Mouse (Mus musculus) embryonic facial prominence, embryonic 13.5 days (tissue): ENCODE measurements around the gene Lmo3. TPM values are rescaled to one million over a fixed set of nuclear protein-coding genes. Genes with fewer than 3 reads are reported as not detected.

ENCODE experiments used
- ATAC-seq: fragments of 200-750 bp; cut with Nextera tagmentation; 2 replicates; pipeline ENCODE4 v1.8.0; 2017; ENCODE audit warnings: low read depth; ENCODE audit not compliant: insufficient number of reproducible peaks, insufficient read depth, low FRiP score, low TSS enrichment
- H3K27ac ChIP-seq: fragments of 300-500 bp; sonication (generic); 2 replicates; pipeline ENCODE4 v1.5.1; 2015; ENCODE audit warnings: moderate library complexity, mild to moderate bottlenecking, inconsistent platforms
- H3K27me3 ChIP-seq: fragments of 300-500 bp; sonication (generic); 2 replicates; pipeline ENCODE4 v1.6.1; 2015; ENCODE audit warnings: mild to moderate bottlenecking, inconsistent platforms
- H3K36me3 ChIP-seq: fragments of 300-500 bp; sonication (generic); 2 replicates; pipeline ENCODE4 v1.6.1; 2015; ENCODE audit warnings: mild to moderate bottlenecking, inconsistent platforms
- H3K4me1 ChIP-seq: fragments of 300-500 bp; sonication (generic); 2 replicates; pipeline ENCODE4 v1.6.1; 2015; ENCODE audit warnings: inconsistent platforms
- H3K4me2 ChIP-seq: fragments of 300-500 bp; sonication (generic); 2 replicates; pipeline ENCODE4 v1.6.1; 2015; ENCODE audit warnings: moderate library complexity, mild to moderate bottlenecking, inconsistent platforms
- H3K4me3 ChIP-seq: fragments of 300-500 bp; sonication (generic); 2 replicates; pipeline ENCODE4 v1.5.1; 2015; ENCODE audit warnings: mild to moderate bottlenecking, inconsistent platforms
- H3K9ac ChIP-seq: fragments of 300-500 bp; sonication (generic); 2 replicates; pipeline ENCODE4 v1.6.1; 2015; ENCODE audit warnings: mild to moderate bottlenecking, inconsistent platforms
- H3K9me3 ChIP-seq: fragments of 300-500 bp; sonication (generic); 2 replicates; pipeline ENCODE4 v1.6.1; 2016; ENCODE audit warnings: inconsistent platforms
- WGBS: fragments of 180-500 bp; shearing (Covaris S2); methylation state at CpG from one replicate; pipeline ENCODE4 v1.1.7; 2015; ENCODE audit warnings: mixed read lengths; 5-methylcytosine and 5-hydroxymethylcytosine counted together
- polyA plus RNA-seq: library from polyadenylated mRNA; unstranded; fragments of >200 nt; fragmentation: Nextera tagmentation; extraction: Ambion mirVana; gene quantifications from 2 replicates; pipeline ENCODE4 v1.2.1, GENCODE M21; 2015

The Lmo3 gene
- polyA plus RNA-seq, 1 experiment from 2014 or later: 6.6 TPM

- peak overlapping the region; percentile 73 for H3K4me2 ChIP-seq
- H3K36me3 ChIP-seq: no peaks in the 10 kb centered on the region
- H3K27ac ChIP-seq: peak overlapping the region; percentile 45
- ATAC-seq: no peak
- peaks cover 39% of the 10 kb centered on the region for H3K27me3 ChIP-seq
- peak overlapping the region; percentile 47 for H3K4me3 ChIP-seq
- 0% methylated on average over 14 of the region's 14 CpGs for WGBS
- H3K4me1 ChIP-seq: peaks cover 30% of the 10 kb centered on the region
- no peaks in the 10 kb centered on the region for H3K9me3 ChIP-seq
- peak overlapping the region; percentile 37; the same call in 1 of the 2 replicates for H3K9ac ChIP-seq
Measured at GRCm38 (mm10) chr6:138421191-138421613, 160.6 kb downstream of the Lmo3 start.

GRCm38 (mm10) chr6:138420536-138420891, 161.3 kb downstream of the Lmo3 start:
- H3K9me3 ChIP-seq: no peaks in the 10 kb centered on the region
- H3K9ac ChIP-seq: no peak overlapping the region
- H3K27me3 ChIP-seq: peaks cover 37% of the 10 kb centered on the region
- 2% methylated on average over 3 of the region's 3 CpGs for WGBS
- H3K27ac ChIP-seq: no peak overlapping the region
- peak overlapping the region; percentile 47 for H3K4me3 ChIP-seq
- peaks cover 29% of the 10 kb centered on the region for H3K4me1 ChIP-seq
- no peak for ATAC-seq
- no peaks in the 10 kb centered on the region for H3K36me3 ChIP-seq
- peak overlapping the region; percentile 73 for H3K4me2 ChIP-seq

GRCm38 (mm10) chr6:138419871-138420535, 161.8 kb downstream of the Lmo3 start:
- Histone ChIP-seq H3K9ac (no peak overlapping the region), H3K36me3 (no peaks in the 10 kb centered on the region), H3K4me2 (peak overlapping the region; percentile 73), H3K4me3 (peak overlapping the region; percentile 47), H3K27ac (no peak overlapping the region), H3K27me3 (peaks cover 36% of the 10 kb centered on the region), H3K9me3 (no peaks in the 10 kb centered on the region), H3K4me1 (peaks cover 29% of the 10 kb centered on the region)
- no peak for ATAC-seq
- WGBS: 16% methylated on average over 8 of the region's 8 CpGs

- no peaks in the 10 kb centered on the region for H3K27me3 ChIP-seq
- WGBS: 83% methylated on average over 3 of the region's 3 CpGs
- H3K4me3 ChIP-seq: no peak overlapping the region
- H3K4me2 ChIP-seq: no peak overlapping the region
- H3K27ac ChIP-seq: no peak overlapping the region
- no peaks in the 10 kb centered on the region for H3K4me1 ChIP-seq
- H3K9me3 ChIP-seq: no peaks in the 10 kb centered on the region
- no peak for ATAC-seq
- H3K9ac ChIP-seq: no peak overlapping the region
- no peaks in the 10 kb centered on the region for H3K36me3 ChIP-seq
Measured at GRCm38 (mm10) chr6:138412075-138412474, 169.7 kb downstream of the Lmo3 start.

GRCm38 (mm10) chr6:138402031-138402430, 179.7 kb downstream of the Lmo3 start:
- Histone ChIP-seq H3K4me1 (no peaks in the 10 kb centered on the region), H3K27ac (no peak overlapping the region), H3K27me3 (no peaks in the 10 kb centered on the region), H3K9me3 (no peaks in the 10 kb centered on the region), H3K4me2 (no peak overlapping the region), H3K36me3 (no peaks in the 10 kb centered on the region), H3K9ac (no peak overlapping the region), H3K4me3 (no peak overlapping the region)
- 80% methylated on average over 6 of the region's 6 CpGs for WGBS
- no peak for ATAC-seq

- no peak overlapping the region for H3K4me2 ChIP-seq
- no peak for ATAC-seq
- no peaks in the 10 kb centered on the region for H3K36me3 ChIP-seq
- no peaks in the 10 kb centered on the region for H3K27me3 ChIP-seq
- H3K9me3 ChIP-seq: no peaks in the 10 kb centered on the region
- no peak overlapping the region for H3K27ac ChIP-seq
- 86% methylated on average over 1 of the region's 1 CpGs for WGBS
- no peaks in the 10 kb centered on the region for H3K4me1 ChIP-seq
- H3K4me3 ChIP-seq: no peak overlapping the region
- H3K9ac ChIP-seq: no peak overlapping the region
Measured at GRCm38 (mm10) chr6:138398836-138399235, 182.9 kb downstream of the Lmo3 start.

- H3K4me2 ChIP-seq: no peak overlapping the region
- no peak overlapping the region for H3K4me3 ChIP-seq
- no peaks in the 10 kb centered on the region for H3K36me3 ChIP-seq
- H3K9ac ChIP-seq: no peak overlapping the region
- H3K27me3 ChIP-seq: no peaks in the 10 kb centered on the region
- H3K27ac ChIP-seq: no peak overlapping the region
- H3K4me1 ChIP-seq: no peaks in the 10 kb centered on the region
- no peak for ATAC-seq
- 66% methylated on average over 5 of the region's 5 CpGs for WGBS
- no peaks in the 10 kb centered on the region for H3K9me3 ChIP-seq
Measured at GRCm38 (mm10) chr6:138391085-138391484, 190.7 kb downstream of the Lmo3 start.

GRCm38 (mm10) chr6:138388168-138388936, 193.4 kb downstream of the Lmo3 start:
- Histone ChIP-seq H3K36me3 (no peaks in the 10 kb centered on the region), H3K9me3 (no peaks in the 10 kb centered on the region), H3K27ac (no peak overlapping the region), H3K27me3 (no peaks in the 10 kb centered on the region), H3K4me1 (no peaks in the 10 kb centered on the region), H3K9ac (no peak overlapping the region), H3K4me3 (no peak overlapping the region), H3K4me2 (no peak overlapping the region)
- WGBS: 52% methylated on average over 18 of the region's 18 CpGs
- ATAC-seq: no peak

- ATAC-seq: no peak
- Histone ChIP-seq H3K9ac (no peak overlapping the region), H3K4me1 (no peaks in the 10 kb centered on the region), H3K27ac (no peak overlapping the region), H3K9me3 (no peaks in the 10 kb centered on the region), H3K36me3 (no peaks in the 10 kb centered on the region), H3K27me3 (no peaks in the 10 kb centered on the region), H3K4me3 (no peak overlapping the region), H3K4me2 (no peak overlapping the region)
- 88% methylated on average over 1 of the region's 1 CpGs for WGBS
Measured at GRCm38 (mm10) chr6:138383208-138383607, 198.6 kb downstream of the Lmo3 start.

GRCm38 (mm10) chr6:138371176-138371575, 210.6 kb downstream of the Lmo3 start:
- Histone ChIP-seq H3K36me3 (no peaks in the 10 kb centered on the region), H3K27ac (no peak overlapping the region), H3K4me2 (no peak overlapping the region), H3K27me3 (no peaks in the 10 kb centered on the region), H3K9ac (no peak overlapping the region), H3K4me1 (no peaks in the 10 kb centered on the region), H3K9me3 (no peaks in the 10 kb centered on the region), H3K4me3 (no peak overlapping the region)
- ATAC-seq: no peak
- WGBS: 84% methylated on average over 2 of the region's 2 CpGs

- no peak for ATAC-seq
- Histone ChIP-seq H3K36me3 (no peaks in the 10 kb centered on the region), H3K27me3 (no peaks in the 10 kb centered on the region), H3K9me3 (no peaks in the 10 kb centered on the region), H3K4me3 (no peak overlapping the region), H3K9ac (no peak overlapping the region), H3K4me1 (no peaks in the 10 kb centered on the region), H3K27ac (no peak overlapping the region), H3K4me2 (no peak overlapping the region)
- WGBS: 67% methylated on average over 5 of the region's 5 CpGs
Measured at GRCm38 (mm10) chr6:138364111-138364510, 217.7 kb downstream of the Lmo3 start.
